Mouse (Mus musculus) heart, embryonic 13.5 days (tissue): ENCODE measurements around the gene Pdap1. TPM values are rescaled to one million over a fixed set of nuclear protein-coding genes. Genes with fewer than 3 reads are reported as not detected.
"Not testable (repeated sequence)": the region's sequence is repeated elsewhere in the genome, so short reads cannot be mapped to it uniquely, and the experiment has no call there.

Source experiments
- ATAC-seq: fragments of 200-750 bp; cut with Nextera tagmentation; 2 replicates; pipeline ENCODE4 v1.8.0; 2017; ENCODE audit warnings: moderate TSS enrichment; ENCODE audit not compliant: insufficient number of reproducible peaks, low FRiP score, low TSS enrichment; ENCODE audit errors: extremely low read depth
- H3K27ac ChIP-seq: fragments of 300-500 bp; sonication (generic); replicated peaks from 2 replicates; pipeline ENCODE4 v1.5.1; 2015; ENCODE audit warnings: moderate library complexity, mild to moderate bottlenecking, inconsistent platforms
- H3K27me3 ChIP-seq: fragments of 300-500 bp; sonication (generic); replicated peaks from 2 replicates; pipeline ENCODE4 v1.6.1; 2015; ENCODE audit warnings: mild to moderate bottlenecking, inconsistent platforms
- H3K36me3 ChIP-seq: fragments of 300-500 bp; sonication (generic); 2 replicates; pipeline ENCODE4 v1.6.1; 2015; ENCODE audit warnings: mild to moderate bottlenecking, inconsistent platforms
- H3K4me1 ChIP-seq: fragments of 300-500 bp; sonication (generic); 2 replicates; pipeline ENCODE4 v1.6.1; 2015; ENCODE audit warnings: inconsistent platforms
- H3K4me2 ChIP-seq: fragments of 300-500 bp; sonication (generic); 2 replicates; pipeline ENCODE4 v1.6.1; 2015; ENCODE audit warnings: inconsistent platforms, mild to moderate bottlenecking, moderate library complexity
- H3K4me3 ChIP-seq: fragments of 300-500 bp; sonication (generic); 2 replicates; pipeline ENCODE4 v1.5.1; 2015; ENCODE audit warnings: moderate library complexity, mild to moderate bottlenecking, inconsistent platforms
- H3K9ac ChIP-seq: fragments of 300-500 bp; sonication (generic); 2 replicates; pipeline ENCODE4 v1.6.1; 2015; ENCODE audit warnings: inconsistent platforms, mild to moderate bottlenecking, moderate library complexity
- H3K9me3 ChIP-seq: fragments of 300-500 bp; sonication (generic); 2 replicates; pipeline ENCODE4 v1.6.1; 2016; ENCODE audit warnings: inconsistent platforms
- WGBS: fragments of 180-500 bp; shearing (Covaris S2); methylation state at CpG from one replicate; pipeline ENCODE4 v1.1.7; 2015; ENCODE audit warnings: mixed read lengths; 5-methylcytosine and 5-hydroxymethylcytosine counted together
- polyA plus RNA-seq: library from polyadenylated mRNA; unstranded; fragments of >200 nt; fragmentation: Nextera tagmentation; extraction: Ambion mirVana; gene quantifications from 2 replicates; pipeline ENCODE4 v1.2.1, GENCODE M21; 2015

Gene Pdap1
- polyA plus RNA-seq, 1 experiment from 2014 or later = 62.6 TPM

DNA sequence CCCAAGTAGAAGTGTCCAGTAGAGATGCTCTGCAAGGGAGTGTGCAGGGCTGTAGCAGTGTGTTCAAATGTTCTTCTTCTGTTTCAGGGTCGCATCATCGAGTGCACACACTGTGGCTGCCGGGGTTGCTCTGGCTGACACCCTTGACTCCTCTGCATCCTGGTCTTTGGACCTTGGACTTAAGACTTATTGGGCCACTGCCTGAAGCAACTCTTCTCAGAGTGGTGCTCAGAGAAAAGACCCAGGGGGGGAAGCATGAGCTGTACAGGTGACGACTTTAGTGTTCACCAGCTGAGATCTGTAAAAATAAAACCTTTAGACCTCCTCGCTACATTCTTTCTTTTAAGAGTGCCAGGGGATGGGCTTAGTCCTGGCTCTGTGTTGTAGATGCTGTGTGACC, 7.7 kb upstream of the Pdap1 start:
- Histone ChIP-seq H3K36me3 (peaks cover 100% of the 10 kb centered on the region), H3K27me3 (no peaks in the 10 kb centered on the region), H3K4me2 (no peak overlapping the region), H3K9ac (no peak overlapping the region), H3K27ac (no peak overlapping the region), H3K4me3 (no peak overlapping the region), H3K4me1 (no peaks in the 10 kb centered on the region), H3K9me3 (no peaks in the 10 kb centered on the region)
- ATAC-seq = no peak
- 85% methylated on average over 5 of the region's 5 CpGs for WGBS

DNA sequence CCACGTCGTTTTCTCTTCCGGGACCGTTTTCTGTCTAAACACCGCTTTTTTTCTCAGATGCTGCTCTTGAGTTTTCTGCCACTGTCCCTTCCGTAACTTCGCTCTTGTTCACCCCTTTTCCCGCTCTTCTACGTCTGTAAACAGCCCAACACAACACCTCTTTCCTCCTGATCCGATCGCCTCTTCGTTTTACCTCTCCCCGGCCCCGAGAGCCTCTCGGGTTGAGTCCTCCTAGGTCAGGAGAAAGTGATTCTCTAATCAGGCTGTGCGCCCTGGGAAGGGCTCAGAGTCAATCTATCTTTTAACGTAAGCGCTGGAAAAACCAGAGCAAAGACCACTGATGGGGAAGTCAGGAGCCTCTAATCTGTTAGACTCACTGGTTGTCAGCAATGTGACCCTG, 573 bp upstream of the Pdap1 start:
- H3K27me3 ChIP-seq = no peaks in the 10 kb centered on the region
- peak overlapping the region; percentile 95 for H3K9ac ChIP-seq
- peak overlapping the region; percentile 85 for H3K27ac ChIP-seq
- under 1% methylated on average over 18 of the region's 18 CpGs for WGBS
- peaks cover 58% of the 10 kb centered on the region for H3K36me3 ChIP-seq
- no peak for ATAC-seq
- peak overlapping the region; percentile 89 for H3K4me3 ChIP-seq
- no peaks in the 10 kb centered on the region for H3K9me3 ChIP-seq
- H3K4me1 ChIP-seq = peaks cover 34% of the 10 kb centered on the region
- H3K4me2 ChIP-seq = peak overlapping the region; percentile 77

DNA sequence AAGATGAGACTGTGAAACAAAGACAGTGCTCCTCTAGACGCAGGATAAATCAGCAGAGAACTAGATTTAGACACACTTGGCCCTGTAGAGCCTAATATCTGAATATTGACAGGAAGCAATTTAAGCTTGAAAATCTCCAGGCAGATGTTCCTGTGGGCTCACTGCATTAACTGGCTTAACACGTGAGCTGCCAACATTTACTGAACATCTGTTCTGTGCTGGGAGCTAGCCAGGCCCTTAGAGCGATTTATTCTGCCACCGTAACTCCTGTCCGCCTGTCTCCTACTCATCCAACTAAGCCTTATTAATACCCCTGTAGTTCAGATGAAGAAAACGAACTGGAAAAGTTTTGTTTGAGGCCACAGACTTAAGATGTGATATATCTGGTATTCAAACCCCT, 1.2 kb downstream of the Pdap1 start:
- peak overlapping the region; percentile 89 for H3K4me3 ChIP-seq
- H3K9me3 ChIP-seq = no peaks in the 10 kb centered on the region
- peaks cover 37% of the 10 kb centered on the region for H3K4me1 ChIP-seq
- H3K36me3 ChIP-seq = peaks cover 58% of the 10 kb centered on the region
- no peak for ATAC-seq
- peak overlapping the region; percentile 77 for H3K4me2 ChIP-seq
- no peak overlapping the region for H3K27ac ChIP-seq
- H3K27me3 ChIP-seq = no peaks in the 10 kb centered on the region
- H3K9ac ChIP-seq = peak overlapping the region; percentile 95
- WGBS = 17% methylated on average over 6 of the region's 6 CpGs

DNA sequence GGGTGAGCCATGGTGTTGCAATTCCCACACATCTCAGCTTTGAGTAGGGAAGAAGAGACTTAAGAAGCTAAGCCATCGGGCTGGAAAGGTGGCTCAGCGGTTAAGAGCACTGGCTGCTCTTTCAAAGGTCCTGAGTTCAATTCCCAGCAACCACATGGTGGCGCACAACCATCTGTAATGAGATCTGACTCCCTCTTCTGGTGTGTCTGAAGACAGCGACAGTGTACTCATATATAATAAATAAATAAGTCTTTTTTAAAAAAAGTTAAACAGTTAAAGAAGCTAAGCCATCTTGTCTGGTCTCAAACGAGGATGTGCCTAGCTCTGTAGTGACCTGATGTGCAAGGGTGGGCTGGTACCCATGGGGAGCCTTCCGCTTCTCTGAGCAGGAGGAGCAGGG, 6.8 kb downstream of the Pdap1 start:
- not testable (repeated sequence) for H3K4me3 ChIP-seq, H3K9ac ChIP-seq, H3K9me3 ChIP-seq, H3K4me2 ChIP-seq, H3K27ac ChIP-seq, H3K27me3 ChIP-seq, ATAC-seq
- Histone ChIP-seq H3K4me1 (peaks cover 17% of the 10 kb centered on the region), H3K36me3 (peaks cover 88% of the 10 kb centered on the region)
- WGBS = 86% methylated on average over 6 of the region's 6 CpGs

DNA sequence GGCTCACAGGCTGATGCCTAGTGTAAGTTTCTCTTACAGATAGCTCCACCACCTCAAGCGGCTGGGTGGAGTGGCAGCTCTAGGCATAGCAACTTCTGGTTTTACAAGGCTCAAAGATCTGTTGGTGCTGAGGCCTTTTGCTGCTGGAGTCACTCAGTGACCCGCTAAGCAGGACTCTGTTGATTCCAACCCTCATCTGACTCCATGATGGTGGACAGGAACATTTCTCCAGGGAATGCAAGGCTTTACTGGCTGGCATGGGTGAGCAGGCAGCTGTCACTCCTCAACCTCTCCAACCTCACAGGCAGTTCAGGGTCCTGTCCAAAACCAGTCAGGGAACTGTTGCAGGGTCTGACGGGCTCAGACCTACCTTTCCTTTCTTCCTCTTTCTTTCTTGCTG, 9.0 kb downstream of the Pdap1 start:
- peaks cover 100% of the 10 kb centered on the region for H3K36me3 ChIP-seq
- no peaks in the 10 kb centered on the region for H3K27me3 ChIP-seq
- H3K4me3 ChIP-seq = no peak overlapping the region
- H3K9ac ChIP-seq = no peak overlapping the region
- WGBS = 91% methylated on average over 3 of the region's 3 CpGs
- no peaks in the 10 kb centered on the region for H3K9me3 ChIP-seq
- no peak overlapping the region for H3K4me2 ChIP-seq
- no peak overlapping the region for H3K27ac ChIP-seq
- H3K4me1 ChIP-seq = peaks cover 7% of the 10 kb centered on the region; the same call in 1 of the 2 replicates
- ATAC-seq = no peak

DNA sequence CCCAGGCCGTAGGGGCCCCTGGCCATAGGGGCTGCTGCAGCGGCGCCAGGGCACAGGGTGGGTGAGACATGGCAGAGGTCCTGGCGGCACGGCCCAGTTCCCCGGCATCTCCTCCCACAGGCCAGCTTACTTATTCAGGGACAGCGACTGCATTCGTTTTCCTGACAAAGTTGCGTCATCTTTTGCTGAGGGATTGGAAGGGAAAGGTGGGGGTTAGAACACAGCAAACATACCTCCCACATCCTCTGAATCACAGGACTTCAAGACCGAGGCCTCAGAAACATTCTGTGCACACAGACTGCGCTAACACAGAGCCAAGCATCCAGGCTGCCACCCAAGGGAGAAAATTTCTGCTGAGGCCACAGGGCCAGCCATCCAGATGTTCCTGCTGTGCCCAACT, 9.8 kb downstream of the Pdap1 start:
- H3K27ac ChIP-seq = no peak overlapping the region; the same call in 1 of the 2 replicates
- H3K9me3 ChIP-seq = no peaks in the 10 kb centered on the region
- H3K4me1 ChIP-seq = peaks cover 7% of the 10 kb centered on the region; the same call in 1 of the 2 replicates
- H3K4me3 ChIP-seq = no peak overlapping the region
- no peak for ATAC-seq
- no peak overlapping the region for H3K9ac ChIP-seq
- 74% methylated on average over 11 of the region's 11 CpGs for whole genome bisulfite sequencing
- no peak overlapping the region for H3K4me2 ChIP-seq
- H3K36me3 ChIP-seq = peaks cover 100% of the 10 kb centered on the region
- H3K27me3 ChIP-seq = no peaks in the 10 kb centered on the region

DNA sequence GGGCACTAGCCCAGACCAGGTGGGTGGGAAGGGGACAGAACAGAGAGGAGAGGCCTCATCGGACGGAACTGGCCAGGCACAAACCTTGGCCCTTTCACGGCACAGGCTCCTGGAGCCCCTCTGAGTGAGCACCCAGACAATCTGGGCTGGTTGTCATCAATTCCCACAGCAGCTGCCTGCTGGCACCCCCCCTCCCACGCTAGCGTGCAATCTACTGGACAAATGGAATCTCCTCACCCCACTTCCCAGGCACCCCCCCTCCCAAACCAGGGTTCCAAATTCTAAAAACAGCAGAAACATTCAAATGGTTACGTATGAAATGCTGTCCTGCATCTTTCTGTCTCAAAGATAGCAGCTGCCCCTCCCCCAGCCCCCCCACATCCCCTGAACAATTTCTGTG, 10.3 kb downstream of the Pdap1 start:
- peaks cover 100% of the 10 kb centered on the region for H3K36me3 ChIP-seq
- H3K9me3 ChIP-seq, H3K4me3 ChIP-seq, H3K4me2 ChIP-seq, H3K27me3 ChIP-seq, H3K27ac ChIP-seq, H3K9ac ChIP-seq, ATAC-seq, H3K4me1 ChIP-seq: not testable (repeated sequence)
- 80% methylated on average over 6 of the region's 6 CpGs for WGBS

DNA sequence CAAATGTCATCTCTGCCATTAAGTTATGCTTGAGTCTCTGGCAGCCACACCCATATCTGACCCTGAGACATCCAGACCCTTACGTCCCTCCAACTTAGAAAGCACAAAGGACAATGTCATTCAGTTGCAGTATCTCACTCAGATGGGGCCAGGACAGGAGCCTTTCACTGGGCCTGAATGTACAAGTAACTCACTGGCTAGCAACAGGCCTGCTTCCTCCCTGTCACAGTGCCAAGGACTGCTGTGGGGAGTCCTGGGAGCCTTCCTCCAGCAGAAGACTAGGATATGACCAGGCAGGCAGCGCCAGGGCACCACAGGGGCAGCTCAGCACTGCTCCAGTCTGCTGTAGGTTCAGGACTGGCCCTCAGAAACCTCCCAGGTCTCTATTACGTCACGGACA, 10.9 kb downstream of the Pdap1 start:
- H3K27ac ChIP-seq = no peak overlapping the region; the same call in 1 of the 2 replicates
- H3K9me3 ChIP-seq = no peaks in the 10 kb centered on the region
- peaks cover 6% of the 10 kb centered on the region; the same call in 1 of the 2 replicates for H3K4me1 ChIP-seq
- 84% methylated on average over 4 of the region's 4 CpGs for WGBS
- H3K36me3 ChIP-seq = peaks cover 100% of the 10 kb centered on the region
- no peak overlapping the region for H3K4me3 ChIP-seq
- ATAC-seq = no peak
- H3K4me2 ChIP-seq = no peak overlapping the region
- no peak overlapping the region for H3K9ac ChIP-seq
- no peaks in the 10 kb centered on the region for H3K27me3 ChIP-seq

DNA sequence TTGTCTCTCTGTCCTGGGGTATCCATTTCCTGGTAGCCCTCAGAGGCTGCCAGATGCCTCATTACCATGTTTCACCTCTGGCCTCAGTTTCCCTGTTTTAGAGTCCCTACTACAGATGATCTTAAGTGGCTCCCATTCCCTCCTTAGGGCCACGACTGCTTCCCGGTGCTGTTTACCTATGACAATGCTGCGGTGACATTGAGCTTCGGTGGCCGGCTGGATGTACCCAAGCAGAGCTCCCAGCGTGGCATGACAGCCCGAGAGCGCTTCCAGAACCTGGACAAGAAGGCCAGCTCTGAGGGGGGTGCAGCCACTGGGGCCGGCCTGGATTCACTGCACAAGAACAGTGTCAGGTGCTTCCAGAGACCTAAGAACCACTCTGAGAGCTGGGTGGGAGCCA, 13.5 kb downstream of the Pdap1 start:
- no peak for ATAC-seq
- Histone ChIP-seq H3K9me3 (no peaks in the 10 kb centered on the region), H3K9ac (no peak overlapping the region), H3K4me1 (peaks cover 10% of the 10 kb centered on the region), H3K36me3 (peaks cover 100% of the 10 kb centered on the region), H3K4me3 (no peak overlapping the region), H3K27me3 (no peaks in the 10 kb centered on the region), H3K4me2 (no peak overlapping the region), H3K27ac (no peak overlapping the region)
- 88% methylated on average over 9 of the region's 9 CpGs for WGBS

DNA sequence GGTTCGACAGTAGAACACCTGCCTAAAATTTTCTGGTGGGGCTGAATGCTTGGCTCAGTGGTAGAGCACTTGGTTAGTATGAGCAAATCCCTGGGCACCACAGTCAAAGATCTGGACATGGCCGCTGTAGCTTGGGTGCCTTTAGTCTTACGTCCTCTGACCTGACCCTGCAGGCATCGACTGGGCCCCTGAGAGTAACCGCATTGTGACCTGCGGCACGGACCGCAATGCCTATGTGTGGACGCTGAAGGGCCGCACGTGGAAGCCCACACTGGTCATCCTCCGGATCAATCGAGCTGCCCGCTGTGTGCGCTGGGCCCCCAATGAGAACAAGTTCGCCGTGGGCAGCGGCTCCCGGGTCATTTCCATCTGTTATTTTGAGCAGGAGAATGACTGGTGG, 16.6 kb downstream of the Pdap1 start:
- 0 out of 2 replicates have a peak, but pooled peaks cover 4% of the 10 kb centered on the region for H3K9me3 ChIP-seq
- H3K4me2 ChIP-seq = no peak overlapping the region
- no peaks in the 10 kb centered on the region for H3K27me3 ChIP-seq
- peaks cover 21% of the 10 kb centered on the region for H3K4me1 ChIP-seq
- H3K36me3 ChIP-seq = peaks cover 82% of the 10 kb centered on the region
- H3K9ac ChIP-seq = no peak overlapping the region
- H3K4me3 ChIP-seq = no peak overlapping the region
- H3K27ac ChIP-seq = no peak overlapping the region
- 92% methylated on average over 19 of the region's 19 CpGs for WGBS
- no peak for ATAC-seq

DNA sequence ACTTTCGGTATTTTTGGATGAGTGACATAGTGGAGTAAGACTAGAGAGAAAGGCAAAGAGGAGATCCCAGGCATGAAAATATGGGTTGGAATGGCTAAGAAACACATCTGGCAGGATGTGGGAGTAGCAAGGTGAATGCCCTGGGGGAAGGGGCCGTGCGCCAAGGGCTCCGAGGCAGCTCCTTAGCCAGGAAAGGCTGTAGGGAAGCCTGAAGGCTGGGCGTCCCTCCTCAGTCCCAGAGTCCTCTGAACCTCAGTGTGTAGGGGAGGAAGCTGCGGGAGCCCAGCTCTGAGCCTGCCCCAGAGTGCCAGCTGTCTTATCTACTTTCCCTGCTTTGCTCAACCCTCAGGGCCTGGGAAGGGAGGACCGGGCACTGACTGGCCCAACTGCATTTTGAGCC, 19.1 kb downstream of the Pdap1 start:
- Histone ChIP-seq H3K4me2 (no peak overlapping the region), H3K27ac (peak overlapping the region; percentile 36; the same call in 1 of the 2 replicates), H3K27me3 (no peaks in the 10 kb centered on the region), H3K9me3 (0 out of 2 replicates have a peak, but pooled peaks cover 4% of the 10 kb centered on the region), H3K4me3 (no peak overlapping the region), H3K36me3 (peaks cover 67% of the 10 kb centered on the region), H3K9ac (peak overlapping the region; percentile 16; the same call in 1 of the 2 replicates), H3K4me1 (peaks cover 45% of the 10 kb centered on the region)
- 55% methylated on average over 7 of the region's 7 CpGs for WGBS
- ATAC-seq = no peak

DNA sequence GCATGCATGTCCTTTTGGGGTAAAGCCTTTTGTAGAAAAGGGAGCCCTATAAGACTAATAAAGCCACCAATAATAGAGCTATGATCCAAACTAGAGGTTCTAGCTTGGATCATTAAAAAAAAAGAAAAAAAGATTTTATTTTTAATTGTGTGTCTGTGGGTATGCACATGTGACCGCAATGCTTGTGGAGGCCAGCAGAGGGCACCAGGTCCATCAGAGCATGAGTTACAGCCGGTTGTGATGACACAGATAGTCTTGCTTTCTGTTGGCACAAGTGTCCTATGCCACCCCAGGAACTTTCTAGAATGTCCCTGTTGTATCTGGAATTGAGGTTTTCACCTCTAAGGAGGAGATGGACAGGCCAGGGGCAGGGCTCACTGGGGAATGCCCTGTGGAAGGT, 20.7 kb downstream of the Pdap1 start:
- Histone ChIP-seq H3K36me3 (peaks cover 51% of the 10 kb centered on the region), H3K4me2 (no peak overlapping the region), H3K9me3 (0 out of 2 replicates have a peak, but pooled peaks cover 4% of the 10 kb centered on the region), H3K4me3 (no peak overlapping the region), H3K27me3 (no peaks in the 10 kb centered on the region), H3K9ac (no peak overlapping the region), H3K27ac (no peak overlapping the region), H3K4me1 (peaks cover 58% of the 10 kb centered on the region)
- WGBS = 89% methylated on average over 2 of the region's 2 CpGs
- ATAC-seq = no peak
